Mouse (Mus musculus): ENCODE data around the gene Dctd.

DNA sequence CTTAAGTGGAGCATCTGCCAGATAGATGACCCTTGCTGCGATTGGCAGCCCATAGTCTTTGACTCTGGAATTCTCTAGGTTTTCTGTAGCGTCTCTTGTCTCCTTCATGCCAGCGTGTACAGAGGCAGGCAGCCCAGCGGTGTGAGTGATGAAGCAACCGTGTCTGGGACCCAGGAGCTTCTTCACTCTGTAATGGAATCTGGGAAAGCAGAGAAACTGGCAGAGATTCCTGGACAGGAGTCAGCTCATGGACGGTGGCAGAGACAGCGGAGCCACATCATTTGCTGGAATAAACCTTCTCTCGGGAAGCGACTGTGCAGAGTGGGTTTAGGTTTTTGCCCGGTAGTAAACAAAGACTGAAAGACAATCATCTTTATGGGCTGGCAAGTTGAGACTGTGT is 16.5 kb upstream of the Dctd start:
- TF ChIP-seq CTCF (IDR thresholded peaks at IDR 0.05; ENCODE audit: low read depth, low read length) (no peak), GATA1 (IDR thresholded peaks at IDR 0.05; ENCODE audit: borderline replicate concordance, low read length) (no peak), POLR2AphosphoS5 (IDR thresholded peaks at IDR 0.05; ENCODE audit: insufficient replicate concordance, low read depth, low read length) (no peak), TAL1 (conservative IDR thresholded peaks at IDR 0.05; ENCODE audit: low read depth, low read length) (no peak), GATA2 (IDR thresholded peaks at IDR 0.05; ENCODE audit: borderline replicate concordance, low read depth, low read length) (no peak)
